Comparison of ENCODE assay signal across 7 mouse cellular contexts in genomic region chr16:96357903-96358302, GRCm38 (mm10).
A peak's percentile ranks its signal among the peaks of the same experiment; 100 is the strongest.
DNase-seq lines count a peak whose midpoint lies in the region; ATAC-seq and TF ChIP-seq lines count a peak whose summit lies in the region.

No protein-coding gene starts in this region.

- peak overlapping the region; percentile 44 for H3K4me2 ChIP-seq in embryonic facial prominence, embryonic 15.5 days (replicated peaks)
- peak overlapping the region; percentile 52 for H3K4me2 ChIP-seq in heart, postnatal 0 days (ENCODE audit: low read depth, low read length)

- no peaks in the 10 kb centered on the region for H3K4me1 ChIP-seq in bone marrow, adult 2 months (ENCODE audit: control insufficient read depth, insufficient read depth, low read length)
- no peaks in the 10 kb centered on the region for H3K4me1 ChIP-seq in embryonic facial prominence, embryonic 15.5 days
- no peaks in the 10 kb centered on the region for H3K4me1 ChIP-seq in heart, postnatal 0 days (ENCODE audit: control insufficient read depth, insufficient read depth)

- ATAC-seq in embryonic facial prominence, embryonic 15.5 days (ENCODE audit: insufficient number of reproducible peaks, low FRiP score, low TSS enrichment, low read depth), result no peak; the same call in 1 of the 2 replicates
- peak; percentile 85 for ATAC-seq in heart, postnatal 0 days (ENCODE audit: insufficient read depth, low read depth)

- no peak overlapping the region for H3K27ac ChIP-seq in bone marrow, adult 2 months (ENCODE audit: control insufficient read depth, insufficient read depth, low read depth, low read length, poor library complexity)
- H3K27ac ChIP-seq in embryonic facial prominence, embryonic 15.5 days (replicated peaks), result no peak overlapping the region
- H3K27ac ChIP-seq in heart, postnatal 0 days (ENCODE audit: low read depth), result no peak overlapping the region

- peak; percentile 94 for DNase-seq in MN1 (ENCODE audit: low spot score)
- DNase-seq in heart, postnatal 0 days (ENCODE audit: low spot score), result peak; percentile 86
- DNase-seq in kidney, postnatal 25 days, result peak; percentile 84 to 85
- DNase-seq in lung, postnatal 4 days, result peak; percentile 75 to 79
- peak; percentile 43 for DNase-seq in retina, postnatal 7 days (ENCODE audit: low read depth, low spot score)

- no peak for TF ChIP-seq POLR2A in bone marrow, adult 2 months (IDR thresholded peaks at IDR 0.05; ENCODE audit: borderline replicate concordance, control insufficient read depth, low read depth, low read length)

- peak overlapping the region; percentile 14 for H3K4me3 ChIP-seq in bone marrow, adult 2 months (replicated peaks; ENCODE audit: control insufficient read depth, low read depth, low read length)
- peak overlapping the region; percentile 27; the same call in 1 of the 2 replicates for H3K4me3 ChIP-seq in embryonic facial prominence, embryonic 15.5 days (replicated peaks)
- H3K4me3 ChIP-seq in heart, postnatal 0 days (ENCODE audit: low read depth, low read length), result peak overlapping the region; percentile 29

- 3% methylated on average over 10 of the region's 10 CpGs for WGBS in bone marrow, adult 2 months
- WGBS in embryonic facial prominence, embryonic 15.5 days, result 6% methylated on average over 10 of the region's 10 CpGs
- WGBS in heart, postnatal 0 days, result 5% methylated on average over 10 of the region's 10 CpGs

- no peaks in the 10 kb centered on the region for H3K36me3 ChIP-seq in embryonic facial prominence, embryonic 15.5 days
- no peaks in the 10 kb centered on the region for H3K36me3 ChIP-seq in heart, postnatal 0 days (replicated peaks; ENCODE audit: control insufficient read depth, insufficient read depth, low read length)

- H3K9me3 ChIP-seq in embryonic facial prominence, embryonic 15.5 days (replicated peaks), result no peaks in the 10 kb centered on the region
- no peaks in the 10 kb centered on the region for H3K9me3 ChIP-seq in heart, postnatal 0 days (replicated peaks; ENCODE audit: control insufficient read depth, low read length)

- no peak overlapping the region for H3K9ac ChIP-seq in embryonic facial prominence, embryonic 15.5 days
- no peak overlapping the region for H3K9ac ChIP-seq in heart, postnatal 0 days (replicated peaks; ENCODE audit: low read depth, low read length)

- no peak for TF ChIP-seq EP300 in heart, postnatal 0 days (IDR thresholded peaks at IDR 0.05; ENCODE audit: low read depth)

- 0 out of 2 replicates have a peak, but pooled peaks cover 5% of the 10 kb centered on the region for H3K27me3 ChIP-seq in embryonic facial prominence, embryonic 15.5 days
- no peaks in the 10 kb centered on the region for H3K27me3 ChIP-seq in heart, postnatal 0 days (ENCODE audit: control insufficient read depth, insufficient read depth, low read length)

- TF ChIP-seq CTCF in bone marrow, adult 2 months (IDR thresholded peaks at IDR 0.05; ENCODE audit: control insufficient read depth, insufficient read depth, low read length), result peak; percentile 62
- peak; percentile 66 for TF ChIP-seq CTCF in heart, postnatal 0 days (IDR thresholded peaks at IDR 0.05; ENCODE audit: low read depth)

Comparison
In these comparisons a context has a peak if more than half of its experiments do, and no peak if none do; other contexts are left out.
1. DNase-seq: peak in every context shown above with its lines; median percentile 94 in MN1; 86 in heart, postnatal 0 days; 84 in kidney, postnatal 25 days; 77 in lung, postnatal 4 days; 43 in retina, postnatal 7 days.